Mouse (Mus musculus) granulocyte monocyte progenitor cell, adult 5-6 weeks (primary cell): ENCODE results near the gene Pex26. TPM values are rescaled to one million over a fixed set of nuclear protein-coding genes. Genes with fewer than 3 reads are reported as not detected.
A peak's percentile ranks its signal among the peaks of the same experiment; 100 is the strongest.

Experiments used
- ATAC-seq: replicated peaks from 2 replicates; pipeline ENCODE4 v1.8.0; 2016; ENCODE audit warnings: mild to moderate bottlenecking, moderate TSS enrichment, inconsistent platforms; ENCODE audit not compliant: poor library complexity, severe bottlenecking
- total RNA-seq, 2 experiments: library from RNA; stranded (forward) in 1 of 2; stranded (reverse) in 1 of 2; fragments of 200-712, 200-1000 nt in 1 of 2; fragments of >200 nt in 1 of 2; fragmentation: Nextera tagmentation in 1 of 2; gene quantifications; 2 replicates each; pipeline ENCODE4 v1.2.3; 2014 to 2017

The Pex26 gene
- total RNA-seq, 2 experiments from 2014 or later: 8.3 to 9.7 TPM

- no peak for ATAC-seq
Observed at GRCm38 (mm10) chr6:121160126-121160525, 23.3 kb upstream of the Pex26 start.

DNA sequence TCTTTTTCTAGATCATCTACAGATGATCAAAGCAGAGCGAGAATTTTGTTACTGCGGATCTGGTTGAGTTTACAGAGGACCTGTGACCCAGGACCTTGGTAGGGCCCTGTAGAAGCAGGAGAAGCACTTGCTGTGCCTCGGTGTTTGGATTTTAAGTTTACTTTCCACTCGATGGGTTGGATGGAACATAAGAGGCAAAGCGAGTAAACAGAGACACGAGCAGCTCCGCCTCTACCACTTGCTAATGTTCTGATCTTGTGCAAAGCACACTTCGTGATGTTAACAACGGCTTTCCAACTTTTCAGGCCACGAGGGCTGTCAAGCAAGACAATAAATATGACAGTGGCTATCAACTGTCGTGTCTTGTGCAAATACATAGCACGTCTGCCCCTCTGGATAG lies 20.9 kb upstream of the Pex26 start:
- ATAC-seq: no peak

DNA sequence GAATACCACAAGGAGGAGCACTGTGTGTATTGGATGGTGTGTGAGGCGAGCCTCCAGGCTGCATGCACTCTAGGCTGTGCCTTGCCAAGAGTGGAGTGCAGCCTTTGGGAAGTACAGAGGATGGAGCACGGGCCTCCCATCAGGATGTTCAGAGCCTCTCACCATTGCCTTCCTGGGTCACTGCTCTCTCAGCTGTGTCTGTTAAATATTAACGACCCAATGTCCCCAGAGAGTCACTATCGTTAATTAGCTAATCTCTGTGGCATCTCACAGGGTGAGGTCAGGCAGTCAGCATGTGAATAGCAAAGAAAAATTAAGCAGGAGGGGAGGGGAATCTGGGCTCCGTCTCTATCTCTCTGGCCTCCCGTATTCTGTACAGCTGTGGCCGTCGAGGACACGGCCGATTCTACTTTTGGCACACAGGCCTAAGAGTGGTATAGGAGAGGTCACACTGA lies 17.3 kb upstream of the Pex26 start:
- ATAC-seq: no peak

DNA sequence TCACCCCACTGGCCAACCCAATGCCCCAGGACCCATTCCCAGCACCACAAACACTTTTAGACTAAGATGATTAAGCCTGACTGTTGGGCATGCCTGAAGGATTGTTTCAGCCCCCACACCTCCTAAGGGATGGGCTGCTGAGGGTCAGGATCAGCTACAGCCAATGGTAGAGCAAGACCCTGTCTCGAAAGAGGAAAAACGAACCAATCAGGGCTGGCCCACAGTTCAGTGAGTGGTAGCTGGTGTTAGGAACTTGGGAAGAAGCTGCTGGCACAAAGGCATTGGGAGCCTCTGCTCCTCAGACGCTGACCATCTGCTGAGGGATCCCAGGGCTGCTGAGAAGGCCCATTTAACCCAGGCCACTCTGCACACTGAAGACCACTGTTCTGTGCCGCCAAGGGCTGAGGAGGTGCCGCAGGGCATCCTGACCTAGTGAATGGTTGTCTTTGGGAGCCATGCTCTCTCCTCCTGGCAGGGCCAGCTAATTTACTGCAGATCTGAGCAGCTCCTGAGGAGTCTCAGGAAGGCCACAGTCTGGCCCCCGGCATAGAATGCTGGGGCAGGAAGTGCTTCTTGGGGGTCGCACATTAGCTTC lies 16.0 kb upstream of the Pex26 start:
- ATAC-seq: no peak

- no peak for ATAC-seq
Observed at GRCm38 (mm10) chr6:121171102-121171501, 12.4 kb upstream of the Pex26 start.

DNA sequence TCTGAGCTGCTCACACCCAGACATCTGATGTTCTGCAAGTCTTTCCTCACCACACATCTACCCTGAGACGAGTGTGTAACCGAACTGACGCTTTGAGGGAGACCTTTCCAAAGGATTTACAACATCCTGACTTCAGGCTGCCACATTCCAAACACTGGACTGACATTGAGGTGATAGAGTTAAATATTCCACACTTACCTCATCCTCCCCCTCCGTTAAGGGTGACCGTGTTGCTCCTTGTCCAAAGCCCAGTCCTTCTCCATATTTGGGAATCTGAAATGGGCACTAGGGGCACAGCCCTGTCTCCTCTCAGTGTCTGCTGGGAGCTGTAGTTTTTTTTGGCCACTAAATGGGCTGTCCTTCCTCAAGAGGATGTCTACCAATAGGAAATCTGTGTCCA lies 10.0 kb upstream of the Pex26 start:
- ATAC-seq: no peak

- ATAC-seq: no peak
Observed at GRCm38 (mm10) chr6:121174761-121175160, 8.7 kb upstream of the Pex26 start.

DNA sequence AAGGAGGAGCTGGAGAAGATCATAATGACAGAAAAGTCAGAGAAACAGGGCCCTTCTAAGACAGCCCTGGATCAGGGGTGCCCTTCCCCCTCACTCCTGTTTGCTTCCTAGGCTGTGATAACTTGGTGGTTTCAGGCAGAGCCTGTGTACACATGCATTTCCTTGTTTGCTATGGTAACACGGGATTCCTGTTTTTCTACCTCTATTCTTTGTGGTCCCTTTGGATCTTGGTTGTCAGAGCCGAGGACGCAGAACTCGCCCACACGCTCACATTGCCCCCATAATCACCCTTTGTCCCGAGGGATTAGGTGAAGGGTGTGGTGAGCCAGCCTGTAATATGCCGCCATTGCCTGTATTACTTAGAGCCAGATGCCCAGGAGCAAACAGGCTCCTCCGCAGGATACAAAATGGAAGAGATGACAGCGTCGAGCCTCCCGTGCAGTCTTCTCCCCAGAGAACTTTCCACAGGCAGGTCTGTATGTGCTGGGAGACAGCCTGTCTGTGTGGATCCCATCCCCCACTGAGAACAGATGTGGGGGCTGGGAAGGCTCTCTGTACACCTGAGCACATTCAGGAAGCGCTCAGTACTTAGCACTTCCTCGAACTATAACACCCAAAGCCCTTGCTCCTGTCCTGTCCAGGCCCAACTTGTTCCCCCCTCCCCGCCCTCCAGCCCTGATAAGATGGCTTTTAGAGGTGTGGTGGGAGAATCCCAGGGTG lies 7.3 kb upstream of the Pex26 start:
- no peak for ATAC-seq

DNA sequence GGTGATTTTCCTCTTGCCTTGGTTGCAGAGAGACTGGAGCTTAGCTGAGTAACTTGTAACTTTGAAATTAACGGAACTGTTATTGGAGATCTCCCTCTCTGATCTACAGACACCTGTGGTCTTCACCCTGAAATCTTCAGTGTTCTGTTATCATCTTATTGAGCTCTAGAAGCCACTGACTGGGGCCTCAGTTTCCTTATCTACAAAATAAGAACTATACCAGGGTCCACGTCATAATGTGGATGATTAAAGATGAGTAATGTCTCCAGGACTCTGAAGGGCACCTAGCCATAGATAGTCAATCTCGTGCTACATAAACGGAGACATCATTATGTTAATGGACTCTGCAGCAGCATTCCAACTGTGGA lies 6.8 kb upstream of the Pex26 start:
- ATAC-seq: no peak

DNA sequence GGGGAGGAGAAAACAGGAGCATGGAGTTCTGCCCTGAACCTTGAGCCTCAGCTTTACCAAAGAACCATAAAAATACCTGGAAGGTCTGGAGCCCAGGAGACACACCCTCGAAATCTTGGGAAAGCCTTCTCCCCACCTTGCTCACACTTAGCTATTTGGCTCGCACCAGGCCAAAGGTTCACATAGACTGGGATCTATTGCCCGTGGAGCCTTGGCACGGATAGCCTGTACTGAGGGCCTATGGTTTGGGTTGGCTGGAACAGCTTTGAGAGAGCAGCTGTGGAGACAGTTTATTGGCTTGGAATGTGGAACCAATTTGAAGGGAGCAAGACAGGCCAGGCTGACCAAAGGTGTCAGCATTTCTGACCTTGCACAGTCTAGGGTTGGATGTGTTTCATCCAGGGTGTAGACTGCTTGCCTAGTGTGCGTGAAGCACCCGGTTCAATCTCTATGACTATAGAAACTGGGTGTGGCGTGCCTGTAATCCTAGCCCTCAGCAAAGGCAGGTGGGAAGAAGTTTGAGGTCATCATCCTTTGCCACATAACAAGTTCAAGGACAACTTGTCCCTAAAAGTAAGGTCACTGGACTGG lies 6.3 kb upstream of the Pex26 start:
- no peak for ATAC-seq

GRCm38 (mm10) chr6:121178700-121179358 lies 4.6 kb upstream of the Pex26 start:
- ATAC-seq: 0 out of 2 replicates have a peak, but pooled peaks have one; percentile 13

GRCm38 (mm10) chr6:121179846-121180245 lies 3.6 kb upstream of the Pex26 start:
- peak; percentile 26 for ATAC-seq

DNA sequence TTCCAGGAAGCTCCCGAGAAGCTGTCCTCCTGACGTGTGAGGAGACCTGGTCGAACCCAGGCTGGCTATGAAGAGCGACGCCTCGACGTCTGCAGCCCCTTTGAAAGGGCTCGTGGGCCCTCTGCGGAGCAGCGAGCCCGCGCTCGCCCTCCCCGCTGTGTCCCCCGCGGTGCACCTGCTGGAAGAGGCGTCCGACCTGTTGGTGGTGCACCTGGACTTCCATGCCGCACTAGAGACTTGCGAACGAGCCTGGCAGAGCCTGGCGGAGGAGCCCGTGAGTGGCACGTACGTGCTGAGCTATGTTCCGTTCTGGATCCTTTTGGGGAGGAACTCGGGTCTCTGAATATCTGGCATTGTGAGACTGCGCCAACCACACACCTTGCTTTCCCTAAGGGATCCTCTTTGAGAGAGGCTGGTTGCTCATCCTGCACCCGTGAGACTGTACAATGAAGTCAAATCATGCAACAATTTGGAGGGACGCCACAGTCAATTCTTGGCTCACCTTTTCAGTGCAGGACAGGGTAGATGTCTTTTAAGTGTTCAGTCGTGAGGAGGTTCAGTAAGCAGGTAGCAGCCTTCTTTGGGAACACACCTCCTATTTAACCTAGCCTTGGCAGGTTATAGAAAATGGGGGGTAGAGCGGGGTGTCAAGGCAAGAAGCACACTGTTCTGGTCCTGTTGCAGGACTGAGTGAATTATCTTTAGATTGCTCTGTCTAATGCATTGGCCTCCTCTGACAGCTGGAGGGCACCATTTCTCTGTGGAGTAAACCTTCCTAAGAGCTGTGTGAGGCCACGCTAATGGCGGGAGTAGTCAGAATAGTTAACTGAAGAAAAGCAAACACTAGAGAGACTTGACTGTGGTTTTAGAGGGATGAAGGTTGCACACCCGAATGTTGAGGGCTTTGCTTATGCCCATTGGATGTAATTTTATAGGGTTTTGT lies 1.0 kb downstream of the Pex26 start:
- ATAC-seq: peak; percentile 68

DNA sequence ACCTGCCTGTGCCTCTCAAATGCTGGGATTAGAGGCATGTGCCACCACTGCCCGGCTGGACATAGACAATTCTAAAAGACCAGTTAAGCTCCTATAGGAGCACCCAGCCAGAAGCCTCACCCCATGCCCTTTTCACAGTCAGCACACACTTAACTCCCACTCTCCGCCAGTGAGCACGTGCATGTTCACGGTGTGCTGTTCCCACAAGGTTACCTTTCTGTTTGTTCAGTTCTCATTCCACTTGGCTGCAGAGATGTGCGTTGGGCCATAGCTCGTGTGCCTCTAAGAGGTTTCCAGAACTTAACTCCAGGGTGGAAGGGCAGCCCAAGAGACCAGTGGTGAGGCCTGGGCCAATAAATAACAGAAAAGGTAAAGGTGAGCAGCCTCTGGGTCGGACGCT lies 1.8 kb downstream of the Pex26 start:
- no peak for ATAC-seq

DNA sequence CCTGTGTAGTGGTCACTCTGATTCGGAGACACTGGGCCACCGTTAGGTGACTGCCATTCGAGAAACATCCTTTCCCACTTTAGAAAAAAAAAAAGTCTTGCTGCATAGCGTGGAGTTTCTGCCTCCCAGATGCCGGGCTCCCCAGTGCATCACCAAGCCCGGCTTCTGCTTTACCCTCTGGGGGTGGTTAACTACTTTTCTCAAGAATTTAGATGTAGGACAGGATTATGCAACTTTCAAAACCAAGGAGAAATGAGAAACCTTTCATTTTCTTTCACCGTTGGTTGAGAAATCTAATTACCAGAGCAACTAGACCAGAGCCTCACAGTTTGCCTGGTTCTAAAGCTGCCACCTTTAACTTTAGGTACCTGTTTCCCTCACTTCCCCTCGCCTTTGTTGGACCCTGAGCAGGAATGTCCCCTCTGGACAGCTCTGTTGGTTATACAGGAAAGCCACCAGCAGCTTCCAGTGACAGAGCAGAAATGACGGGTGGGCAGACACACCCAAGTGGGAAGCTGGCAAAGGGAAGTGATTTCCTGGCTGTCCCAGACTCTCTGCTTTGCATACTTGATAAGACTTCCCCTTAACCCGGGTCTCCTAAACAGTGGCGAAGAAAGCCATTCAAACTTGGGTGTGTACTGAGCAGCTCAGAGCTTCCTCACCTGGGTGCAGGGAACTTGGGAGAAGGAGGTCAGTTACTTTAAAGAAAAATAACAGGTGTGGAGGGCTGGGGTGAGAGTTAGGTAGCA lies 8.0 kb downstream of the Pex26 start:
- ATAC-seq: peak; percentile 84

GRCm38 (mm10) chr6:121194061-121194955 lies 10.8 kb downstream of the Pex26 start:
- no peak for ATAC-seq

DNA sequence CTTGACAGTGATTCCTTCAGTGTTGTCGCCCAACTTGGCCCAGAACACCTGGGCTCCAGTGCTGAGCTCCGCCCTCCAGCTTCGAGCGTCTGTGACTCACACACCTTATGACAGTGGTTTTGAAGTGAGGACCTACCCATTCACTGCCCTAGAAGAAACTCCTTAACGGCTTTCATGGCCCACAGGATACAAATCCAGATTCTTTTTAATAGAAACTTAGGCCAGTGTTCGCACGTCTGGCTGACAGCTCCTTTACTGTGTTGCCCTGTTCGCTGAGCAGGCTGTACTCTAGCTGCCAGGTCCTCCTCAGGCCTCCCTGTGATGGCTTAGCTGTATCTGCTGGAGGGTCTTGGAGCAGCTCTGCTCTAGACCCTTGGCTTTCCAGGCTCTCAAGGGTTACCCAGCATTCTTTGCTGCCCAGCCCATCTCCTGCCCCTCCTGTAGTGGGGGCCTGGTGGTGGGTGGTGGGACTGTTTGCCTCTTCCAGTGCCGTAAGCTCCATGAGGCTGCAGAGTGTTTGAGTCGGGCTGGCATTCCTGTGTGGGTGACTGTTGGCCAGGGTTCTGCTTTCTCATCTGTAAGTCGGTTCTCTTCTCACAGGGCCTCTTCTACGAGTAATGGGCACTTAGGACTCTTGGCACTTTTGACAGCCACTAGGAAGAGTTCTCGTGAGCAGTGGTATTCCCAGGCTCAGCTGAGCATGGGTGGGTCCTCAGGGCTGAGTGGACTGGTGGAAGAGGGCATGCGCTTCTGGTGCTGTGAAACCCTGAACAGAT lies 11.7 kb downstream of the Pex26 start:
- no peak for ATAC-seq
